Mouse (Mus musculus) heart, embryonic 14.5 days (tissue): ENCODE measurements around the gene Serbp1. TPM values are rescaled to one million over a fixed set of nuclear protein-coding genes. Genes with fewer than 3 reads are reported as not detected.

ENCODE experiments used
- ATAC-seq: fragments of 200-750 bp; cut with Nextera tagmentation; 2 replicates; pipeline ENCODE4 v1.8.0; 2017; ENCODE audit warnings: low read depth, moderate TSS enrichment; ENCODE audit not compliant: insufficient number of reproducible peaks, insufficient read depth, low FRiP score
- H3K27ac ChIP-seq, 2 experiments: fragments of 200-500 bp in 1 of 2; fragments of 300-500 bp in 1 of 2; sonication (generic) in 1 of 2; replicated peaks in 1 of 2; 2 replicates each; pipeline ENCODE4 v1.5.1; 2012 to 2014; ENCODE audit warnings: low read depth in 2 of 2, low read length in 2 of 2, control low read depth in 1 of 2, mild to moderate bottlenecking in 1 of 2, mixed read lengths in 1 of 2; ENCODE audit not compliant: control insufficient read depth in 1 of 2, insufficient read depth in 1 of 2
- H3K27me3 ChIP-seq: fragments of 300-500 bp; sonication (generic); 2 replicates; pipeline ENCODE4 v1.6.1; 2014; ENCODE audit warnings: mild to moderate bottlenecking, low read length, control low read depth; ENCODE audit not compliant: control insufficient read depth, insufficient read depth
- H3K36me3 ChIP-seq: fragments of 300-500 bp; sonication (generic); 2 replicates; pipeline ENCODE4 v1.6.1; 2014; ENCODE audit warnings: mild to moderate bottlenecking, control low read depth, low read length, mixed read lengths; ENCODE audit not compliant: control insufficient read depth, insufficient read depth
- H3K4me1 ChIP-seq, 2 experiments: fragments of 200-500 bp in 1 of 2; fragments of 300-500 bp in 1 of 2; sonication (generic) in 1 of 2; 2 replicates each; pipeline ENCODE4 v1.6.1; 2012 to 2014; ENCODE audit warnings: low read length in 2 of 2, control low read depth in 1 of 2, mixed read lengths in 1 of 2; ENCODE audit not compliant: control insufficient read depth in 2 of 2, insufficient read depth in 2 of 2
- H3K4me2 ChIP-seq: fragments of 300-500 bp; sonication (generic); 2 replicates; pipeline ENCODE4 v1.6.1; 2014; ENCODE audit warnings: mild to moderate bottlenecking, low read length
- H3K4me3 ChIP-seq, 2 experiments: fragments of 200-500 bp in 1 of 2; fragments of 300-500 bp in 1 of 2; sonication (generic) in 1 of 2; 2 replicates each; pipeline ENCODE4 v1.5.1; 2012 to 2014; ENCODE audit warnings: low read length in 2 of 2, mild to moderate bottlenecking in 2 of 2, control low read depth in 1 of 2, low read depth in 1 of 2, moderate library complexity in 1 of 2; ENCODE audit not compliant: control insufficient read depth in 1 of 2, insufficient read depth in 1 of 2
- H3K9ac ChIP-seq: fragments of 300-500 bp; sonication (generic); 2 replicates; pipeline ENCODE4 v1.6.1; 2014; ENCODE audit warnings: mild to moderate bottlenecking, low read length
- H3K9me3 ChIP-seq: fragments of 300-500 bp; sonication (generic); 2 replicates; pipeline ENCODE4 v1.6.1; 2016; ENCODE audit warnings: low read length, control low read depth; ENCODE audit not compliant: control insufficient read depth
- WGBS: fragments of 180-500 bp; shearing (Covaris S2); extraction: QIAGEN DNeasy Blood & Tissue Kit; methylation state at CpG from one replicate; pipeline ENCODE4 v1.1.7; 2014; 5-methylcytosine and 5-hydroxymethylcytosine counted together
- polyA plus RNA-seq: library from polyadenylated mRNA; unstranded; fragments of >200 nt; fragmentation: Nextera tagmentation; extraction: Ambion mirVana; gene quantifications from 2 replicates; pipeline ENCODE4 v1.2.1, GENCODE M21; 2014

Serbp1 gene
- polyA plus RNA-seq, 1 experiment from 2014 or later = 361 TPM

- Histone ChIP-seq H3K27ac (no peak overlapping the region), H3K27me3 (no peaks in the 10 kb centered on the region), H3K4me1 (no peaks in the 10 kb centered on the region), H3K9ac (no peak overlapping the region), H3K4me3 (no peak overlapping the region), H3K9me3 (no peaks in the 10 kb centered on the region), H3K4me2 (no peak overlapping the region), H3K36me3 (no peaks in the 10 kb centered on the region)
- WGBS = 75% methylated on average over 8 of the region's 8 CpGs
- no peak for ATAC-seq
Observed at GRCm38 (mm10) chr6:67317827-67318338, 79.9 kb downstream of the Serbp1 start.

GRCm38 (mm10) chr6:67318451-67318850 lies 80.5 kb downstream of the Serbp1 start:
- 16% methylated on average over 10 of the region's 10 CpGs for WGBS
- ATAC-seq = no peak
- Histone ChIP-seq H3K27me3 (no peaks in the 10 kb centered on the region), H3K4me3 (no peak overlapping the region), H3K4me2 (no peak overlapping the region), H3K9ac (no peak overlapping the region), H3K4me1 (no peaks in the 10 kb centered on the region), H3K9me3 (no peaks in the 10 kb centered on the region), H3K36me3 (no peaks in the 10 kb centered on the region), H3K27ac (no peak overlapping the region)

- no peaks in the 10 kb centered on the region for H3K36me3 ChIP-seq
- 73% methylated on average over 3 of the region's 3 CpGs for WGBS
- no peak overlapping the region for H3K4me3 ChIP-seq
- no peak overlapping the region for H3K4me2 ChIP-seq
- H3K27ac ChIP-seq = no peak overlapping the region
- no peaks in the 10 kb centered on the region for H3K9me3 ChIP-seq
- H3K27me3 ChIP-seq = no peaks in the 10 kb centered on the region
- ATAC-seq = no peak
- no peaks in the 10 kb centered on the region for H3K4me1 ChIP-seq
- no peak overlapping the region for H3K9ac ChIP-seq
Observed at GRCm38 (mm10) chr6:67323788-67324187, 85.8 kb downstream of the Serbp1 start.

- no peak for ATAC-seq
- Histone ChIP-seq H3K27me3 (no peaks in the 10 kb centered on the region), H3K4me3 (no peak overlapping the region), H3K9ac (no peak overlapping the region), H3K4me1 (no peaks in the 10 kb centered on the region), H3K4me2 (no peak overlapping the region), H3K36me3 (no peaks in the 10 kb centered on the region), H3K9me3 (no peaks in the 10 kb centered on the region), H3K27ac (no peak overlapping the region)
Observed at GRCm38 (mm10) chr6:67337943-67338342, 100.0 kb downstream of the Serbp1 start.

- no peak for ATAC-seq
- Histone ChIP-seq H3K27me3 (no peaks in the 10 kb centered on the region), H3K4me2 (no peak overlapping the region), H3K36me3 (no peaks in the 10 kb centered on the region), H3K27ac (no peak overlapping the region), H3K9ac (no peak overlapping the region), H3K4me3 (no peak overlapping the region), H3K9me3 (no peaks in the 10 kb centered on the region), H3K4me1 (no peaks in the 10 kb centered on the region)
Observed at GRCm38 (mm10) chr6:67339494-67339893, 101.5 kb downstream of the Serbp1 start.

Other genes starting within 250 kb of the Serbp1 start
- gene Gadd45a, start 200.7 kb upstream of the Serbp1 start, polyA plus RNA-seq = 4.4 TPM in 2 replicates
- gene Il12rb2, start 138.0 kb downstream of the Serbp1 start, polyA plus RNA-seq = 0.09 TPM in 1 of 2 replicates, not detected in the other